Mouse (Mus musculus): ENCODE measurements around the gene Ccdc70. TPM values are rescaled to one million over a fixed set of nuclear protein-coding genes. Genes with fewer than 3 reads are reported as not detected.

Ccdc70 gene
- total and polyA plus RNA-seq, 2 experiments from 2014 or later: not detected

DNA sequence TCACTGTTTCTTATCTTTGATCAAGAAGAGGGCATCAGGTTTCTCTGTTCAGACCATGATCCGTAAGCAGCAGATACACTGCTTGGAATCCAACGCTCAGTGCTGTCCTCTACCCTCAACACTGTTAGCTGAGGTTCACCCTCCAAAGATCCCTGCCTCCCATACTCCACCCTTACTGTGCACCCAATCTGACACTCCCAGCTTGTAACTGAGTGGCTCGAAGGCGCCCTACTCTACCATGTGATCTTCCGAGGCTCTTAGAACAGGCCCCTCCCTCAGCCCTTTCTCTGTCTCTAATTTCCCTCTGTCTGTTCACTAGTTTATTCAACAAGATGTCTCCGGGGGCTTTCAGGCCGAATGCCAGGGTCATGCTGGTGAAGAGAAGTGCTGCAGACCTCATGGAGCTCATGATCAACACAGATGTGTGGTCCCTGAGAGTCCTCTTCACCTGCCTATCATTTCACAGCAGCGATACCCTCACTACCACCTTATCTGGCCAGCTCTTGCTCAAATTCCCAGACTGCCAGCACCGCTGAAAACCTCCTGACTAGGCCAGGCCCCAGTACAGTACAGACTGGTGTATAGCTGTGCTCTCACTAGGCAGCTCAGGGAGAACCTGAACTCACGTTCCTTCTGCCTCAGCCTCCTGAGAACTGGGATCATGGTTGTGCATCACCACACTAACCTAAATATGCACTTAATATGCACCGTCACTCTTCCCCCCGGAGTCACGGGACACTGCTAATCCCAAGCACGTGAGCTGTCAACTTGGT lies 35.4 kb downstream of the Ccdc70 start:
- WGBS: 83% methylated on average over 14 of the region's 14 CpGs
- Histone ChIP-seq H3K4me3 (ENCODE audit: low read depth, low read length) (no peak overlapping the region), H3K9ac (no peak overlapping the region), H3K4me1 (ENCODE audit: insufficient read depth) (no peaks in the 10 kb centered on the region), H3K36me3 (ENCODE audit: insufficient read depth) (no peaks in the 10 kb centered on the region), H3K9me3 (ENCODE audit: low read length) (no peaks in the 10 kb centered on the region), H3K27me3 (ENCODE audit: insufficient read depth, low read length) (no peaks in the 10 kb centered on the region), H3K27ac (ENCODE audit: low read depth, low read length) (no peak overlapping the region), H3K4me2 (ENCODE audit: low read depth) (no peak overlapping the region)
- DNase-seq: no peak
- ATAC-seq: no peak
- TF ChIP-seq CTCF (IDR thresholded peaks at IDR 0.05; ENCODE audit: low read depth): no peak

- H3K9me3 ChIP-seq (ENCODE audit: low read length): no peaks in the 10 kb centered on the region
- TF ChIP-seq CTCF (IDR thresholded peaks at IDR 0.05; ENCODE audit: low read depth): no peak
- 79% methylated on average over 6 of the region's 6 CpGs for WGBS
- H3K4me2 ChIP-seq (ENCODE audit: low read depth): no peak overlapping the region
- H3K4me3 ChIP-seq (ENCODE audit: low read depth, low read length): no peak overlapping the region
- H3K27me3 ChIP-seq (ENCODE audit: insufficient read depth, low read length): no peaks in the 10 kb centered on the region
- ATAC-seq: no peak
- H3K36me3 ChIP-seq (ENCODE audit: insufficient read depth): no peaks in the 10 kb centered on the region
- DNase-seq: no peak
- no peaks in the 10 kb centered on the region for H3K4me1 ChIP-seq (ENCODE audit: insufficient read depth)
- no peak overlapping the region for H3K9ac ChIP-seq
- no peak overlapping the region for H3K27ac ChIP-seq (ENCODE audit: low read depth, low read length)
Observed at GRCm38 (mm10) chr8:22006423-22006822, 36.8 kb downstream of the Ccdc70 start.

DNA sequence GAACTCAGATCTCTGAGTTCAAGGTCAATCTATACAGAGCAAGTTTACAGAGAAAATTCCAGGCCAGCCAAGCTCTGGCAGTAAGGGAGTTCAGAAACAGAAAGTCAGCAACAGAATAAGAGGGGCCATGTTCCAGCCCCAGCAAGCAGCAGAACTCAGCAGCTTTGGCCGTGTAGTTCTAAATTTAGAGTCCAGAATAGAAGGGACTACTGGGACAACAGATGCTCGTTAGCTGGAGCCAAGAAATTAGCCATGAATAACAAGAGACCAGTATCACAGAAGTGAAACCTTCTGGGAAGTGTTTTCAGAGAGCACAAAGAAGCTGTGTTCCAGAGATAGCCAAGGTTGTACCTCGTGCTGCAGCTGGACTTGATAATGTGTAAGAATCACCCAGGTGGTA lies 39.8 kb downstream of the Ccdc70 start:
- 36% methylated on average over 3 of the region's 3 CpGs for WGBS
- H3K36me3 ChIP-seq (ENCODE audit: insufficient read depth): no peaks in the 10 kb centered on the region
- no peaks in the 10 kb centered on the region for H3K9me3 ChIP-seq (ENCODE audit: low read length)
- H3K4me2 ChIP-seq (ENCODE audit: low read depth): no peak overlapping the region
- H3K27me3 ChIP-seq (ENCODE audit: insufficient read depth, low read length): no peaks in the 10 kb centered on the region
- TF ChIP-seq CTCF (IDR thresholded peaks at IDR 0.05; ENCODE audit: low read depth): no peak
- ATAC-seq (no peak), DNase-seq (no peak)
- H3K27ac ChIP-seq (ENCODE audit: low read depth, low read length): no peak overlapping the region
- H3K9ac ChIP-seq: no peak overlapping the region
- no peaks in the 10 kb centered on the region for H3K4me1 ChIP-seq (ENCODE audit: insufficient read depth)
- no peak overlapping the region for H3K4me3 ChIP-seq (ENCODE audit: low read depth, low read length)

DNA sequence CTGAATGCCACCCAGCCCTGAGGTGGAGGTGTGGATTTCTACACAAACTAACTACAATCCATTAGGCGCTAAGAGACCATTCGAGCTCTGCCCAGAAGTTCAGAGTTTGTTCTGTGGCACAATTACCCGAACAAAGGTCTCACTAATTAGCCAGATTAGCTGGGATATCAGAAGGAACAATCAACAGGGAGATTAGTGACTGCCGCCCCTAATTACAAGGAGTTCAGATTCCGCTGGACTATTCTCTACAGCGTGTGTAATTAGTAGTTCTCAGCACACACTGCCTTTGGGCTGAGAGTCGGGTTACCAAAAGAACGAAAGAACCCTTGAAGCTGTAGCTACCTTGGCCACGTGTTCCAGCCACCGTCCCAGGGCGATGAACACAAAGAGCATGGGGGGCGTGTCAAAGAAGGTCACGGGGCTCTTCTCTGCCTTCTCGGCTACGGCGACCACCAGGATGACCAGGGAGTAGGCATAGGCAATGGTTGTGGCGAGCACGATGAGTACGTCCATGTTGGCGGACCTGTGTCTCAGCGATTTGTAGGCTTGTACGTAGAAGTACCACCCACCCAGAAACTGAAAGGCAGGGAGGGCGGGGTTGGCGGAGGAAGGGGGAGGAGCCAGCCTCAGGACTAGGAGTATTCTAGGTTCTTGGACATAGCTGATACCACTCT lies 43.6 kb downstream of the Ccdc70 start:
- Histone ChIP-seq H3K4me3 (ENCODE audit: low read depth, low read length) (peak overlapping the region; percentile 32), H3K27me3 (ENCODE audit: insufficient read depth, low read length) (no peaks in the 10 kb centered on the region), H3K4me1 (ENCODE audit: insufficient read depth) (no peaks in the 10 kb centered on the region), H3K9me3 (ENCODE audit: low read length) (no peaks in the 10 kb centered on the region), H3K36me3 (ENCODE audit: insufficient read depth) (no peaks in the 10 kb centered on the region), H3K4me2 (ENCODE audit: low read depth) (peak overlapping the region; percentile 33), H3K27ac (ENCODE audit: low read depth, low read length) (no peak overlapping the region), H3K9ac (peak overlapping the region; percentile 26)
- 25% methylated on average over 24 of the region's 24 CpGs for WGBS
- DNase-seq (peak; percentile 40), ATAC-seq (peak; percentile 83)
- no peak for TF ChIP-seq CTCF (IDR thresholded peaks at IDR 0.05; ENCODE audit: low read depth)

GRCm38 (mm10) chr8:22017731-22018130 lies 48.2 kb downstream of the Ccdc70 start:
- Histone ChIP-seq H3K4me2 (ENCODE audit: low read depth) (no peak overlapping the region), H3K4me1 (ENCODE audit: insufficient read depth) (no peaks in the 10 kb centered on the region), H3K9me3 (ENCODE audit: low read length) (no peaks in the 10 kb centered on the region), H3K36me3 (ENCODE audit: insufficient read depth) (no peaks in the 10 kb centered on the region), H3K27me3 (ENCODE audit: insufficient read depth, low read length) (no peaks in the 10 kb centered on the region), H3K27ac (ENCODE audit: low read depth, low read length) (no peak overlapping the region), H3K4me3 (ENCODE audit: low read depth, low read length) (no peak overlapping the region), H3K9ac (no peak overlapping the region)
- ATAC-seq: no peak
- TF ChIP-seq CTCF (IDR thresholded peaks at IDR 0.05; ENCODE audit: low read depth): no peak
- 28% methylated on average over 7 of the region's 7 CpGs for WGBS
- DNase-seq: no peak

DNA sequence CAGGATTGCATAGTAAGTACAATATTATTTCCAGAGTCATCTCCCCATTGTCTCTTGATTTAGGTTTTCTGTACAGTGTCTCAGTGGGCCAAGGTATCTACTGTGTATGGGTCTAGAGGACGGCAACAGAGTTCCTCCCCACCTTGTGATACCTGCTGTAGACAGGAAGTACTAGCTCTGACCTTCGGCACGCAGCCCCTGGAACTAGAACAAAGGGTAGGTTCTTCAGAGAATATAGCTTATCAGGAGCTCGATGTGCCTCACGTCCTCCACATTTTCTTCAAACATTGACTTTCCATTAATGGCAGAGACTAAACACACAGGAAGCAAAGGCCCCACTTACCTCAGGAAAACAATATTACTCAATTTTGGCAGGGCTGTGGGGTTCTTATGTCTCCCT lies 49.9 kb downstream of the Ccdc70 start:
- Histone ChIP-seq H3K4me2 (ENCODE audit: low read depth) (no peak overlapping the region), H3K9me3 (ENCODE audit: low read length) (no peaks in the 10 kb centered on the region), H3K9ac (no peak overlapping the region), H3K4me3 (ENCODE audit: low read depth, low read length) (no peak overlapping the region), H3K36me3 (ENCODE audit: insufficient read depth) (no peaks in the 10 kb centered on the region), H3K27me3 (ENCODE audit: insufficient read depth, low read length) (no peaks in the 10 kb centered on the region), H3K27ac (ENCODE audit: low read depth, low read length) (no peak overlapping the region), H3K4me1 (ENCODE audit: insufficient read depth) (no peaks in the 10 kb centered on the region)
- no peak for TF ChIP-seq CTCF (IDR thresholded peaks at IDR 0.05; ENCODE audit: low read depth)
- ATAC-seq: no peak
- no peak for DNase-seq
- 92% methylated on average over 5 of the region's 5 CpGs for WGBS

DNA sequence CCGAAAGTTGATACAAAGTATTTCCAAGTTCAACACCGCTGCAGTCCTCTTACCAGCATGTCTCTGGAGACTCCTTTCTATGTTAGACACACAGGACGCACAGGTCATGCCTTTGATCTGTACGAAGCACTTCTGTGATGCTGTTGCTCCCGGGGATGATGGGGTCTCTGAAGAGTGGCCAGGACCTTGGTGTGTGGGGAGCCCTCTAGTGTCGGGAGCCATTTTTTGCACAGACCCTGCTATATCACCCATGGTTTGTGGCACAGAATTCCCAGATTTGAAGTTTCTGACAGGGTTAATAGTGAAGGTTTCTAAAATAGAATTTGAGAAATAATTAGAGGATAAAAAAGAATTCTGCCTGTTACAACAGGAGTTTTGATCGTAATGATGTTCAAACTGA lies 52.7 kb downstream of the Ccdc70 start:
- H3K4me3 ChIP-seq (ENCODE audit: low read depth, low read length): no peak overlapping the region
- H3K4me2 ChIP-seq (ENCODE audit: low read depth): no peak overlapping the region
- H3K36me3 ChIP-seq (ENCODE audit: insufficient read depth): no peaks in the 10 kb centered on the region
- no peaks in the 10 kb centered on the region for H3K27me3 ChIP-seq (ENCODE audit: insufficient read depth, low read length)
- no peaks in the 10 kb centered on the region for H3K9me3 ChIP-seq (ENCODE audit: low read length)
- 54% methylated on average over 7 of the region's 7 CpGs for WGBS
- TF ChIP-seq CTCF (IDR thresholded peaks at IDR 0.05; ENCODE audit: low read depth): peak; percentile 27; the same call in 1 of the 2 replicates
- H3K27ac ChIP-seq (ENCODE audit: low read depth, low read length): no peak overlapping the region
- H3K4me1 ChIP-seq (ENCODE audit: insufficient read depth): no peaks in the 10 kb centered on the region
- DNase-seq (no peak), ATAC-seq (no peak)
- no peak overlapping the region for H3K9ac ChIP-seq

Other genes with a start within 250 kb of the Ccdc70 start
- gene Defa24, start 235.3 kb upstream of the Ccdc70 start, total RNA-seq (2014; rRNA removed): not detected in 2 replicates
- gene Defa24, start 235.3 kb upstream of the Ccdc70 start, polyA plus RNA-seq (2015; fragmentation: Nextera tagmentation; extraction: Ambion mirVana): not detected in 2 replicates
- not detected in 2 replicates for gene Defb50, start 146.2 kb upstream of the Ccdc70 start, total RNA-seq (2014; rRNA removed)
- not detected in 2 replicates for gene Defb50, start 146.2 kb upstream of the Ccdc70 start, polyA plus RNA-seq (2015; fragmentation: Nextera tagmentation; extraction: Ambion mirVana)
- gene Defb2, start 129.8 kb upstream of the Ccdc70 start, total RNA-seq (2014; rRNA removed): not detected in 2 replicates
- not detected in 2 replicates for gene Defb2, start 129.8 kb upstream of the Ccdc70 start, polyA plus RNA-seq (2015; fragmentation: Nextera tagmentation; extraction: Ambion mirVana)
- not detected in 2 replicates for gene Defb10, start 110.9 kb upstream of the Ccdc70 start, total RNA-seq (2014; rRNA removed)
- not detected in 2 replicates for gene Defb10, start 110.9 kb upstream of the Ccdc70 start, polyA plus RNA-seq (2015; fragmentation: Nextera tagmentation; extraction: Ambion mirVana)
- not detected in 2 replicates for gene Defb9, start 84.4 kb upstream of the Ccdc70 start, total RNA-seq (2014; rRNA removed)
- 0.88 and 1.2 TPM in 2 replicates for gene Defb9, start 84.4 kb upstream of the Ccdc70 start, polyA plus RNA-seq (2015; fragmentation: Nextera tagmentation; extraction: Ambion mirVana)
- gene Defb11, start 63.4 kb upstream of the Ccdc70 start, total RNA-seq (2014; rRNA removed): not detected in 2 replicates
- gene Defb11, start 63.4 kb upstream of the Ccdc70 start, polyA plus RNA-seq (2015; fragmentation: Nextera tagmentation; extraction: Ambion mirVana): 18.1 and 25.9 TPM in 2 replicates
- gene Defb15, start 37.1 kb upstream of the Ccdc70 start, total RNA-seq (2014; rRNA removed): not detected in 2 replicates
- not detected in 2 replicates for gene Defb15, start 37.1 kb upstream of the Ccdc70 start, polyA plus RNA-seq (2015; fragmentation: Nextera tagmentation; extraction: Ambion mirVana)
- not detected in 2 replicates for gene Defb35, start 31.4 kb upstream of the Ccdc70 start, total RNA-seq (2014; rRNA removed)
- not detected in 2 replicates for gene Defb35, start 31.4 kb upstream of the Ccdc70 start, polyA plus RNA-seq (2015; fragmentation: Nextera tagmentation; extraction: Ambion mirVana)
- not detected in 2 replicates for gene Defb13, start 23.0 kb upstream of the Ccdc70 start, total RNA-seq (2014; rRNA removed)
- gene Defb13, start 23.0 kb upstream of the Ccdc70 start, polyA plus RNA-seq (2015; fragmentation: Nextera tagmentation; extraction: Ambion mirVana): not detected in 2 replicates
- gene Fam90a1a, start 11.1 kb upstream of the Ccdc70 start, total RNA-seq (2014; rRNA removed): not detected in 2 replicates
- not detected in 2 replicates for gene Fam90a1a, start 11.1 kb upstream of the Ccdc70 start, polyA plus RNA-seq (2015; fragmentation: Nextera tagmentation; extraction: Ambion mirVana)
- gene Atp7b, start 90.5 kb downstream of the Ccdc70 start, total RNA-seq (2014; rRNA removed): 2.4 and 3.6 TPM in 2 replicates
- gene Atp7b, start 90.5 kb downstream of the Ccdc70 start, polyA plus RNA-seq (2015; fragmentation: Nextera tagmentation; extraction: Ambion mirVana): 0.84 and 1.2 TPM in 2 replicates
- 32.0 and 44.6 TPM in 2 replicates for gene Alg11, start 90.9 kb downstream of the Ccdc70 start, total RNA-seq (2014; rRNA removed)
- 22.3 and 29.1 TPM in 2 replicates for gene Alg11, start 90.9 kb downstream of the Ccdc70 start, polyA plus RNA-seq (2015; fragmentation: Nextera tagmentation; extraction: Ambion mirVana)
- 0.77 and 3.5 TPM in 2 replicates for gene Nek5, start 155.3 kb downstream of the Ccdc70 start, total RNA-seq (2014; rRNA removed)
- 0.92 and 1.2 TPM in 2 replicates for gene Nek5, start 155.3 kb downstream of the Ccdc70 start, polyA plus RNA-seq (2015; fragmentation: Nextera tagmentation; extraction: Ambion mirVana)
- gene Nek3, start 196.7 kb downstream of the Ccdc70 start, total RNA-seq (2014; rRNA removed): 4.6 and 7.1 TPM in 2 replicates
- 4.3 and 5.9 TPM in 2 replicates for gene Nek3, start 196.7 kb downstream of the Ccdc70 start, polyA plus RNA-seq (2015; fragmentation: Nextera tagmentation; extraction: Ambion mirVana)
- gene Ckap2, start 216.0 kb downstream of the Ccdc70 start, total RNA-seq (2014; rRNA removed): 7.5 and 8.8 TPM in 2 replicates
- 6.8 and 8.0 TPM in 2 replicates for gene Ckap2, start 216.0 kb downstream of the Ccdc70 start, polyA plus RNA-seq (2015; fragmentation: Nextera tagmentation; extraction: Ambion mirVana)
- 38.3 and 42.9 TPM in 2 replicates for gene Vps36, start 223.0 kb downstream of the Ccdc70 start, total RNA-seq (2014; rRNA removed)
- 24.6 and 36.7 TPM in 2 replicates for gene Vps36, start 223.0 kb downstream of the Ccdc70 start, polyA plus RNA-seq (2015; fragmentation: Nextera tagmentation; extraction: Ambion mirVana)